Mouse (Mus musculus): ENCODE measurements around the gene Trp53. TPM values are rescaled to one million over a fixed set of nuclear protein-coding genes. Genes with fewer than 3 reads are reported as not detected.
A peak's percentile ranks its signal among the peaks of the same experiment; 100 is the strongest.

Gene Trp53
- polyA plus RNA-seq, 1 experiment from 2014 or later, result 119 TPM

GRCm38 (mm10) chr11:69565131-69565530, 15.0 kb upstream of the Trp53 start:
- 82% methylated on average over 8 of the region's 8 CpGs for WGBS
- H3K27me3 ChIP-seq, result no peaks in the 10 kb centered on the region
- ATAC-seq, result no peak
- H3K27ac ChIP-seq, result no peak overlapping the region
- H3K4me2 ChIP-seq, result no peak overlapping the region
- no peak overlapping the region for H3K9ac ChIP-seq
- H3K9me3 ChIP-seq (replicated peaks), result no peaks in the 10 kb centered on the region
- H3K4me1 ChIP-seq, result peaks cover 30% of the 10 kb centered on the region
- peaks cover 78% of the 10 kb centered on the region for H3K36me3 ChIP-seq (ENCODE audit: poor library complexity, severe bottlenecking)
- H3K4me3 ChIP-seq, result no peak overlapping the region

GRCm38 (mm10) chr11:69575220-69575619, 4.9 kb upstream of the Trp53 start:
- no peak overlapping the region for H3K4me2 ChIP-seq
- H3K4me1 ChIP-seq, result peaks cover 34% of the 10 kb centered on the region
- ATAC-seq, result no peak
- H3K27me3 ChIP-seq, result no peaks in the 10 kb centered on the region
- no peak overlapping the region for H3K27ac ChIP-seq
- H3K36me3 ChIP-seq (ENCODE audit: poor library complexity, severe bottlenecking), result peaks cover 42% of the 10 kb centered on the region
- no peaks in the 10 kb centered on the region for H3K9me3 ChIP-seq (replicated peaks)
- WGBS, result 59% methylated on average over 3 of the region's 3 CpGs
- no peak overlapping the region for H3K4me3 ChIP-seq
- no peak overlapping the region for H3K9ac ChIP-seq

DNA sequence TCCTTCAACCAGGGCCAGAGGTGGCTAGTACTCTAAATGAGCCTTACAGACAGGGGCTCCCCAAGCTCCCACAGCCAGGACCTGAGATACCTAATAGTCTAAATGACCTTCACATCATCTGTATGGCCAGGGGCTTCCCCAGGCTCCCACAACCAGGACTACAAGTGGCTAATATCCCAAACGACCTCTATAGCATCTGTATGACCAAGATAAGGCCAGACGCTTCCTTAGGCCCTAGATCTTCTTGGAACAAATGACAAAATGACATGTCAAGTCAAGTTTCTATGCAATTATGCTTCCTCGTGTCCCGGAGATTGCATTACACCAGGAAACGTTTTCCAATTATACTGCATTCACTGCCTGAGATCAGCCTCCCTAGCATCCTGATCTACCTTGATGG, 3.9 kb upstream of the Trp53 start:
- no peak for ATAC-seq
- Histone ChIP-seq H3K9ac (no peak overlapping the region; the same call in 1 of the 2 replicates), H3K36me3 (ENCODE audit: poor library complexity, severe bottlenecking) (peaks cover 31% of the 10 kb centered on the region), H3K4me3 (no peak overlapping the region), H3K4me1 (peaks cover 34% of the 10 kb centered on the region), H3K4me2 (peak overlapping the region; percentile 91), H3K9me3 (replicated peaks) (no peaks in the 10 kb centered on the region), H3K27me3 (no peaks in the 10 kb centered on the region), H3K27ac (no peak overlapping the region)
- WGBS, result 81% methylated on average over 5 of the region's 5 CpGs

GRCm38 (mm10) chr11:69578301-69578700, 1.9 kb upstream of the Trp53 start:
- H3K27ac ChIP-seq, result peak overlapping the region; percentile 32
- H3K4me1 ChIP-seq, result peaks cover 49% of the 10 kb centered on the region
- peak overlapping the region; percentile 91 for H3K4me2 ChIP-seq
- H3K9me3 ChIP-seq (replicated peaks), result no peaks in the 10 kb centered on the region
- H3K9ac ChIP-seq, result peak overlapping the region; percentile 89
- peak overlapping the region; percentile 67 for H3K4me3 ChIP-seq
- WGBS, result 15% methylated on average over 15 of the region's 15 CpGs
- peaks cover 16% of the 10 kb centered on the region for H3K36me3 ChIP-seq (ENCODE audit: poor library complexity, severe bottlenecking)
- no peak for ATAC-seq
- H3K27me3 ChIP-seq, result no peaks in the 10 kb centered on the region

DNA sequence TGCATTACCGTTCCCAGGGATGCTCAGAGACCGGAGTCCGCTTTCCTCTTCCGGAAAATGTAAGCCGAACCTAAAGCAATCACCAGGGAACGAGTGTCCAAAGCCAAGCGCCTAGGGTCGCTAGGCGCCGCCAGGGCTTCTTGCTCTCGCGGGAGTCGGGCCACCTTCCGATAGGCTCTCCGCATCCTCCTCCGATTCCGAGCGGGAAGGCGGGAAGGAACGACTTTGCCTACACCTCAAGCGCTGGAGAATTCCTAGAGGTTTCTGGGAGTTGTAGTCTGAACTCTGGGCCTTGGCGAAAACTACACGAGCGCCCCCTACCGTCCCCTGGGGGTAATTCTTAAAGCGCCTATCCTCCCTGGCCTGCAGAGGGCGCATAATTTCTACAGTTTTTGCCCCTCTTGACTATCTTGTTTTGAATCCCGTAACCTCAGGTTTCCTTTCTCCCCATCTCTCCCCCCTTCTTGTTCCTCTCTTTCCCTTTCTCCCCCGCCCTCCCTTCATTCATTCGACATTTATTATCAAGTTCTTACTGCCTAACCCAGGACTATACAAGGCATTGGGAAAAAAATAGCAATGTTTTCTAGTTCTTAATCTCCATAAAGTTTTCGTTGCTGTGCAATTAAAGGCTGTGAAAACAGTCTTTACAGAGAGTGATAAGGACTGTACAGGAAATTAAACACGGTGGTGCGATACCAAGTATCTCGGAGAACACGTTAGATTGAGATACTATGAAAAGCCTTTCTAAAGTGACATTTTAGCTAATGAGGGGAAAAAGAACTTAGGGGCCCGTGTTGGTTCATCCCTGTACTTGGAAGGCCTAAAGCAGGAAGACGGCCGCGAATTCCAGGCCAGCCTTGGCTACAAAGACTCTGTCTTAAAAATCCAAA, 786 bp upstream of the Trp53 start:
- peak overlapping the region; percentile 89 for H3K9ac ChIP-seq
- peak overlapping the region; percentile 67 for H3K4me3 ChIP-seq
- peak overlapping the region; percentile 97 for H3K27ac ChIP-seq
- no peaks in the 10 kb centered on the region for H3K9me3 ChIP-seq (replicated peaks)
- peak overlapping the region; percentile 91 for H3K4me2 ChIP-seq
- 1% methylated on average over 39 of the region's 39 CpGs for WGBS
- peak; percentile 94 for ATAC-seq
- H3K4me1 ChIP-seq, result peaks cover 51% of the 10 kb centered on the region
- H3K36me3 ChIP-seq (ENCODE audit: poor library complexity, severe bottlenecking), result peaks cover 16% of the 10 kb centered on the region
- no peaks in the 10 kb centered on the region for H3K27me3 ChIP-seq

DNA sequence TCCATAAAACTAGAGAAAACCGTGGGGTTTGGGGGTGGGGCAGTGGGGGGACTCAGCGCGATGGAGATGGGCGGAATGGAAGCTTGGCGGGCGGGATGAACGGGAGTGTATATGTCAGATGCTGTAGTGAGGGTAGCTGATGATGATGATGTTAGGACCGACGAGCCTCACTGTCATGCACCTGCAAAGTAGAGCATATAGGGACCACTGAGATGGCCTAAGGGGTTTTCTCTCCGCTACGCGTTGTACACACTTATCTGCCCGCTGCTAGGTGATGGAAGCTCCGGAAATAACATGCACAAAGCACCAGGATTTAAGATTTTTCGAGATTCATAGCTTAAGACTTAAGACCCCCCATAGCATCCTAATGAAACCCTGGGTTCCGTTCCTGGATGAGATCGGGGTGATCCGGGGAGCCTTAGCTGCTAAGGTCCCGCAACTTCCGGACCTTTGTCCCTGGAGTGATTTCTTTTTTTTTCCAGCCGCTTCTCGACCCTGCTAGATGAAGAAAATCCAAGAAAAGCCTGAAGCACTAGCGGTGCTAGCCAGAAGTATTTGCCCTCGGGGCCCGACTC, 500 bp downstream of the Trp53 start:
- Histone ChIP-seq H3K4me1 (peaks cover 51% of the 10 kb centered on the region), H3K36me3 (ENCODE audit: poor library complexity, severe bottlenecking) (peaks cover 13% of the 10 kb centered on the region), H3K27me3 (no peaks in the 10 kb centered on the region), H3K4me2 (peak overlapping the region; percentile 91), H3K4me3 (peak overlapping the region; percentile 67), H3K9me3 (replicated peaks) (no peaks in the 10 kb centered on the region), H3K27ac (peak overlapping the region; percentile 97), H3K9ac (peak overlapping the region; percentile 88)
- peak; percentile 9; the same call in 1 of the 2 replicates for ATAC-seq
- under 1% methylated on average over 25 of the region's 25 CpGs for WGBS

GRCm38 (mm10) chr11:69581147-69581688, 1.1 kb downstream of the Trp53 start:
- WGBS, result under 1% methylated on average over 36 of the region's 36 CpGs
- H3K36me3 ChIP-seq (ENCODE audit: poor library complexity, severe bottlenecking), result peaks cover 8% of the 10 kb centered on the region; the same call in 1 of the 2 replicates
- ATAC-seq, result peak; percentile 85

DNA sequence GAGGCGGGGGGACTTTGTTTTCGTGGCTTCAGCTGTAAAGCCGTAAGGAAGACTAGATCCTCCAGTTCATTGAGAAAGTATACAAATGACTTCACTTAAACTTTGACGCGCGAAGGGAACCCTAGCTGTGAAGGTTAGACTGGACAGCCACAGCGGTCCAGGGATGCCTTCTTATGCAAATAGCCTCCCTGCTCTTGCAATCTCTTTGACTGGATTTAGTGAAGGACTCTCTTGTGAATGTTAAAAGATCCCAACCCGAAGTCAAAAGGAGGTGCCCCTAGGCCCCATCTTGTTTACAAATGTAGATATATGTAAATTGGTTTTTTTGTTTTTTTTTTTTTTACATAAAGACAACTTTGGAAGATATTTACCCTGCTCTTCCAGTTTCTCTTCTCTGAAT, 1.7 kb downstream of the Trp53 start:
- no peak for ATAC-seq
- WGBS, result under 1% methylated on average over 8 of the region's 8 CpGs
- peak overlapping the region; percentile 97 for H3K27ac ChIP-seq

More at GRCm38 (mm10) chr11:69581147-69581688, 1.1 kb downstream of the Trp53 start:
- peaks cover 46% of the 10 kb centered on the region for H3K4me1 ChIP-seq
- peak overlapping the region; percentile 67 for H3K4me3 ChIP-seq
- H3K9me3 ChIP-seq (replicated peaks), result no peaks in the 10 kb centered on the region
- peak overlapping the region; percentile 88 for H3K9ac ChIP-seq
- peak overlapping the region; percentile 97 for H3K27ac ChIP-seq
- no peaks in the 10 kb centered on the region for H3K27me3 ChIP-seq
- H3K4me2 ChIP-seq, result peak overlapping the region; percentile 91

DNA sequence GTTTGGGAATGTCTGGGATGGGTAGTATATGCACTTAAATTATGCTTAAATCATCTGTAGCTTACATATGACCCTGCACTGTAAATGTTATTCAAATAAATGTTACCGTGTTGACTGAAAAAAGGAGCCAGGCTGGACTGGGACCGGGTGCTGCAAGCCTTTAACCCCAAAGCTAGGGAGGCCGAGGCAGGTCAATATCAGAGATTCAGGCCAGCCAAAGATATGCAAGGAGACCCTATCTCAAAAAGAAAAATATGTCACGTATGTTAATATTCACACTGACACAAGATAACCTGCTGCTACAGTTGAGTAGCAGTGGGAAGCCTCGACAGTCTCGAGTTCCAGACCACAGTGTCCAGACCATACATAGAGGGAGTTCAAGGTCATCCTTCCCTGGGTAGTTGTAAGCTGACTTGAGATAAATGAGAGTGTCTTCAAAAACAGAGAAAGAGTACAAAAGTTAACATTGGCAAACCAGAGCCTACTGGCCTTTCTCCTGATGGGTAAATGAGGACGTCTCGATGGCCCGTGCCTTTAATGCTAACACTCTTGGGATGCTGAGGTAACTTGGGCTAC, 2.2 kb downstream of the Trp53 start:
- WGBS, result 66% methylated on average over 9 of the region's 9 CpGs
- peak overlapping the region; percentile 67 for H3K4me3 ChIP-seq
- no peaks in the 10 kb centered on the region for H3K9me3 ChIP-seq (replicated peaks)
- H3K36me3 ChIP-seq (ENCODE audit: poor library complexity, severe bottlenecking), result peaks cover 10% of the 10 kb centered on the region
- peak overlapping the region; percentile 91 for H3K4me2 ChIP-seq
- H3K9ac ChIP-seq, result peak overlapping the region; percentile 88
- no peaks in the 10 kb centered on the region for H3K27me3 ChIP-seq
- ATAC-seq, result no peak
- H3K4me1 ChIP-seq, result peaks cover 35% of the 10 kb centered on the region
- no peak overlapping the region for H3K27ac ChIP-seq

More for the DNA sequence above, 1.7 kb downstream of the Trp53 start:
- H3K36me3 ChIP-seq (ENCODE audit: poor library complexity, severe bottlenecking), result 0 out of 2 replicates have a peak, but pooled peaks cover 6% of the 10 kb centered on the region
- no peaks in the 10 kb centered on the region for H3K9me3 ChIP-seq (replicated peaks)
- H3K4me3 ChIP-seq, result peak overlapping the region; percentile 67
- peak overlapping the region; percentile 88 for H3K9ac ChIP-seq
- no peaks in the 10 kb centered on the region for H3K27me3 ChIP-seq
- H3K4me2 ChIP-seq, result peak overlapping the region; percentile 91
- peaks cover 40% of the 10 kb centered on the region for H3K4me1 ChIP-seq

DNA sequence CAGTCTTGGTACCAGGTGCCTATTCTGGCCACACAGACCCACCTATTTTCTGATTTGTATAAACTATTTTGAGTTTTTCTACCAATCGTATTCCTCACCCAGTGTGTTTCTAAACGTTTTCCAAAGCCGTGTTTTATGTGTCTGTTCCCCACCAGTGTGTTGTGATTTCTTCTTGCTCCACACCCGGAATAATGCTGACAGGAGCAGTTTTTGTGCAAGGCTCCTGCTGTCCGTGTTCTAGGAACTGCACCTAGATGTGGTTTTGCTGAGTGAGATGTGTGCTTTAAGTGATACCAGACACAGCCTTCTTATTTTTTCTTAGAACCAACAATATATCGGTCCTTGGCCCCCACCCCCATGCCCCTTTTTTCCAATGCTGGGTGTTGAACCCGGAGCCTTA, 3.8 kb downstream of the Trp53 start:
- Histone ChIP-seq H3K4me2 (no peak overlapping the region), H3K4me3 (no peak overlapping the region), H3K9me3 (replicated peaks) (no peaks in the 10 kb centered on the region), H3K27me3 (no peaks in the 10 kb centered on the region), H3K36me3 (ENCODE audit: poor library complexity, severe bottlenecking) (peaks cover 27% of the 10 kb centered on the region), H3K9ac (no peak overlapping the region), H3K27ac (no peak overlapping the region), H3K4me1 (peaks cover 21% of the 10 kb centered on the region)
- 92% methylated on average over 7 of the region's 7 CpGs for WGBS
- no peak for ATAC-seq

- H3K36me3 ChIP-seq (ENCODE audit: poor library complexity, severe bottlenecking), result peaks cover 37% of the 10 kb centered on the region
- no peak overlapping the region for H3K4me3 ChIP-seq
- peaks cover 17% of the 10 kb centered on the region for H3K4me1 ChIP-seq
- no peak overlapping the region for H3K4me2 ChIP-seq
- no peaks in the 10 kb centered on the region for H3K9me3 ChIP-seq (replicated peaks)
- no peaks in the 10 kb centered on the region for H3K27me3 ChIP-seq
- WGBS, result 94% methylated on average over 13 of the region's 13 CpGs
- no peak for ATAC-seq
- no peak overlapping the region for H3K27ac ChIP-seq
- H3K9ac ChIP-seq, result no peak overlapping the region
These were observed 4.8 kb downstream of the Trp53 start for GRCm38 (mm10) chr11:69584937-69585336.
